Mouse (Mus musculus): ENCODE measurements at regions not wholly inside any gene's neighbourhood (a gene's known extent, or its start where the extent isn't known, plus 50 kb on each side); places are given as distances from the start of the nearest gene placed in this dataset.

DNA sequence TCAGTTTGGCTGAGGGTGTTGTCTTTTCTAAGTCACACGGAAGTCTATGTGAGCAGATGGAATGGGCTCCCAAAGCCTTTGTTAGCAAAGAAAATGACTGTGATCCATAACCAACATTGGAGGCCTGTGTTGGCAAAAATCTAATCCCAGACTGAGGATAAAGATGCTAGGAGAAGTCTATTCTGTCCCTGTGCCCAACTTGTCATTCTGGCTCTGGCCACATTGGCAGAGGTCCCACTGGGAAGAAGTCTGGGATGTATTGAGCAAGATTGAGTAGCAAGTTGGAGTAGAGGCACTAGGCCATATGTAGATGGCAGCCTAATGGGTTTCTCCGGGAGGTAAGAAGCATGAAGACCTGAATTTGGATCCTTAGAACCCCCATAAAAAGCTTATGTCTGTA, 54.1 kb downstream of the Nog start:
- DNase-seq (ENCODE audit: low spot score): no peak

DNA sequence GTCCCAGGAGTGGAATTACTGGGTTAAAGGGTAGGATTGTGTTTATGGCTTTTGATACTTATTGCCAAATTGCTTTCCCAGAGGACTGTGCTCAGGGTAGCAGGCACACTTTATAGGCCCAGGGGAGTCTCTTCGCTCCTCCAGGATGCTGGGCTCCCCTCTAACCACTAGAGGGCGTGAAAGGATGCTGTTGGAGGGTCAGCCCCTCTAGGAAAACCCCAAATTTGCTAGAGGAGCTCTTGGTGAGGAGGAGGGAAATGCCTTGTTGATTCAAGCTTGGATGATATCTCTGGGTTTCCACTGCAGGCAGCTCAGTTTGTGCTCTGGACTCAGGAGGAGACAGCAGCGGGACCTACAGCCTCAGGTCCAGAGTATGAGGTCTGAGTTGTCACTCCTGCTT, 58.8 kb downstream of the Nog start:
- no peak for DNase-seq (ENCODE audit: low spot score)

DNA sequence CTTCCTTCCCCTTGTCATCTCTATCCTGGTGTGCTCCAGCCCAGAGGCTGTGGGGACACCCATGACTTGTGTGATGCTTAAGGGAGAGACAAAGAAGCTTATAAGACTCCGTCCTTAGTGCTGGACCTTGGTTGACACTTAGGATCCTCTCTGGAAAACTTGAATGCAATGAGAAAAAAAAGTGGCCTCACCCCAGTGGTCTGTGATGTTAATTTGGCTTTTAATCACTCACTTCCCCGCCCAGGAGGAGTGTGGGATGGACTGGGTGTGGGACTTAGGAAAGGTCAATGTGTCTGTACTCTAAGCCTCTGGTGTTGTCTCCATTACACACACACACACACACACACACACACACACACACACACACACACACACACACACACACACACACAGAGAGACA, 60.0 kb downstream of the Nog start:
- DNase-seq (ENCODE audit: low spot score): no peak

DNA sequence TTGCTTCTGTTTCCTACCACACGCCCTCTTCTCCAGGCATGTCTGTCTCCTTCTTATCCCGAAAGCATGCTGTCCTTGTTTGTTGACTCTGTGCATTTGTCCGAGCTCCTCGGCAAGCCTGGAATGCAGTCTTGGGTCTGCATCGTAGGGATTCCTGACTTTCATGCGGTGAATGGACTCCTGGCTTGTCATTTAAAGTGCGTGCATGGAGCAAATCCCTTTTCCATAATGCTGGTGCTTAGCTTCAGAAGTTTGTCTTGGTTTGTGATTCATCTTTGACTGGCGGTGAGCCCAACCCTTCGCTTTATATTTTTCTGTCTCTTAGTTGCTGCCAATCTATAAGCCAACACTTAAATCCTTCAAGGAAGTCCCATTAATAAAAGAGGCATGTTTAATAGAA, 62.2 kb downstream of the Nog start:
- no peak for DNase-seq (ENCODE audit: low spot score)

DNA sequence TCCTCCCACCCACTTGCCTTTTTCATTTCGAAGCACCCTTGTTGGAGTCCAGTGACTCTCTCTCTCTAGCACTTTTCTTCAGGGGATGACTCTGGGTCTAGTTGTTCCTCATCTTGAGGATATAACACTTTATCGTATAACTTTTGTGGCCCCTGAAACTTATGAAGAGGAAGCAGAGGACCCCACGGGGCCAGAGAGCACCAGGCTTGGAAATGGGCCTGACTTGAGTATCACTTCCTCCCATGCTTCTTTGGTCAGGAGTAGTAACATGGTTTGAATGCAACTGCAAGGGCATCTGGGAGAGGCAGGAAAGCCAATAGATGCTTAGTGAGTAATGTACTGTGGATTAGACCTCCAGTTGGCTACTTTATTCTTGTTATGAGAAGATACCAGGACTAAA, 65.2 kb downstream of the Nog start:
- DNase-seq (ENCODE audit: low spot score): no peak

DNA sequence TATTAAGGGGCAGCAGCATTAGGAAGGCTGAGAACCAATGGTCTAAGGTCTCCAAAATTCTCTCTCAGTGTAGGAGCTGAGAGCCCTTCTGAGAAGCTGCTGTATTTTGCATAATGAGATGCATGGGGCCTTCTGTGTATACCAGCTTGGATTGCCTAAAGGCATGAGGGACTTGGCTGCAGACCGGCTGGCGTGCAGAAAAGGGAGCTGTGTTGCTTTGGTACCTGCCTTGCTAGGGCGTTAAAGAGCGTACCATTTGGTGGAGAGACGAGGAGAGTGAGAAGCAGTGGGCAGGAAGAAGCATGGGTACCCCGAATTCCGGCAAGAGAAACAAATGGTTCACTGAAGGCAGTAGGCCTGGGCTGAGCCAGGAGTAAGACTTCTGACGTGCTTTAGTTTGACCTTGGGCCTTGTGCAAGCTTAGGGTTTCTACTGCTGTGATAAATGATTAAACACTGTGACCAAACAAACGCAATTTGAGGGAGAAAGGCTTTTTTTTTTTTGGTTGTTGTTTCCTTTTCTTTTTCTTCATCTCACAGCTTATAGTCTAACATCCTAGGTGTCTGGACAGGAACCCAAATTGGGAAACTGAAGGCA, 69.2 kb downstream of the Nog start:
- DNase-seq (ENCODE audit: low spot score): no peak

DNA sequence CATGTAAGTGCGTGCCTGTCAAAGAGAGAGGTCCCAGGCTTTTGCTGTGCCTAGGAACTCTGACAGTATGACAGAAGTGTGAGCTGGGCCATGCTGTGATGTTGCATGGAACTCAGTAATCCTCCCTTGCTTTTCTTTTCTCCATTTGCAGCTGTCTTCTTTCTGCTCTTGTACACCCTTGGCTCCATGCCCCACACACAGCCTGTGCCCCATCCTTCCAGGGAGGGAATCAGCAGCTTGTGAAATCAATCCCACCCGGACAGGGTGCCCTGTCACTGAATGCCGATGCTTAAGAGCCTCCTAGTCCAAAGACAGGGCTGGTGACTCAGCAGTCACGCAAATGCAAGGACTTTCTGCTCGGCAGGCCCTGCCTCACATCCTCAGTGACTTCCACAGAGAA, 72.4 kb downstream of the Nog start:
- DNase-seq (ENCODE audit: low spot score): no peak

DNA sequence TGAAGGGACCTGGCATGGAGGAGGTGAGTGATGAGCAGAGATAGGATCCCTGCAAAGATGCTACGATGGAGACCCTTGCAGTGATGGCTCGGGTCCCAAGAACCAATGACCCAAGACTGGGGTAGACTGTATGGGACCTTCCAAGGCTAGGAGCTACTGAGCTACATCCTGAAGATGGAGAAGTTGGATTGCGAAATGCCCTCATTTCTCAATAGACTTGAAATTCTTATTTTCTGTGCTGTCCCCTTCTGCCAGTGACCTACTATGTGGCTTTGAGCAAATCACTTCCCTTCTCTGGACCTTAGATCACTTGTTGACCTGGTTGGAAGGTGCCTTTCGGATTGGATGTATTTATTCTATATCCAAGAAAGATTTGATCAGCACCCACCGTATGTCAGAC, 88.9 kb downstream of the Nog start:
- no peak for DNase-seq (ENCODE audit: low spot score)

DNA sequence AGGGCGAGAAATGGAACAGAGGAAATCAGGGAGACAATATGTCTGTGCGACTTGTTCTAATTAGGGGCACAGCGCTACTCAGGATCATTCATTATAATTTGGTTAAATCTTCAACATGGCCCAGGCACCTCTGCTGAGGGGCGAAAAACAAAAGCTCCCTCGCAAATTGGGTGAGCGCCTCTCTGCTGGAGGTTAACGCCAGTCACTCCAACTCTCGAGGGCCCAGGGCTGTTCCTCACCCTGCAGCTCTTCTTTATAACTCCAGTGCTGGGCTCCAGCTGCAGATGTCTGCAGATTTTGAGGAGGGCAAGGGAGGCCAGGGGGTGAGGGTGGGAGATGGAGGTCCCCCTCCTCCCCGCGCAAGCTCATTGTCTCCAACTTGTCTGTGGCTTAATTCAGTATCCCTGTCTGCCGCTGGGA, 92.6 kb downstream of the Nog start:
- no peak for DNase-seq (ENCODE audit: low spot score)

DNA sequence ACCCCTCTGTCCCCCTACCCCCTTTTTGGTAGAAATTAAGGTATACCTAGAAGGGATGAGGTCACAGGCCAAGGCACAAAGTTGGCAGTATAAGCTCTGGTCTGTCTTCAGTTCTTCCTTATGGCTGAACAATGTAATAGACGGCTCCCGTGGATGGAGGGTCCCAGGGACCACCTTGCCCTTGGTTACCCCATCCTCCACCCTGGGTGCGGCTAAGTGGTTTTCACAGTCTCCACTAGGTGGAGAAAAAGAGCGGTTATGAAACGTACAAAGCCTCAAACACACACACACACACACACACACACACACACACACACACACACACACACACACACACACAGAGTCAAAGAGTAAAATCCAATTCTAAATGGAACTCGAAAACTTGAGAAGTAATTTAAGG, 93.1 kb downstream of the Nog start:
- DNase-seq (ENCODE audit: low spot score): no peak

DNA sequence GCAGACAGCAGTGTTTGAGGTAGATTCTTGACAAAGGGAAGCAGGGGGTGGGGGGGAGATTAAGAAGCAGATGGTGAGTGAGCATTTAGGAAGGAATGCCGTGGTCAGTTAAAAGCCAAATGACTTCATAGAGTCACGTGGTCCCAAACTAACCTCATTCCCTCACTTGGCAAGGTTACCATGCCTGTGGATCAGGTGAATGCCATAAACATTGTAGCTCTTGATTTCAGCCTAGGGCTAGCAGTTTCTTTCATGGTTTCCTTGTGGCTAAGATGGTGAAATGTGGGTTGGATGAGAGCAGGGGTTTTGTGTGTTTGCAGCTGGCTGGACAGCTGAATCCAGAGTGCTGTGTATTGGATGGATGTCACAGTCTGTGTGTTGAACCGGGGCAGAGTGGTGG, 95.3 kb downstream of the Nog start:
- DNase-seq (ENCODE audit: low spot score): no peak

DNA sequence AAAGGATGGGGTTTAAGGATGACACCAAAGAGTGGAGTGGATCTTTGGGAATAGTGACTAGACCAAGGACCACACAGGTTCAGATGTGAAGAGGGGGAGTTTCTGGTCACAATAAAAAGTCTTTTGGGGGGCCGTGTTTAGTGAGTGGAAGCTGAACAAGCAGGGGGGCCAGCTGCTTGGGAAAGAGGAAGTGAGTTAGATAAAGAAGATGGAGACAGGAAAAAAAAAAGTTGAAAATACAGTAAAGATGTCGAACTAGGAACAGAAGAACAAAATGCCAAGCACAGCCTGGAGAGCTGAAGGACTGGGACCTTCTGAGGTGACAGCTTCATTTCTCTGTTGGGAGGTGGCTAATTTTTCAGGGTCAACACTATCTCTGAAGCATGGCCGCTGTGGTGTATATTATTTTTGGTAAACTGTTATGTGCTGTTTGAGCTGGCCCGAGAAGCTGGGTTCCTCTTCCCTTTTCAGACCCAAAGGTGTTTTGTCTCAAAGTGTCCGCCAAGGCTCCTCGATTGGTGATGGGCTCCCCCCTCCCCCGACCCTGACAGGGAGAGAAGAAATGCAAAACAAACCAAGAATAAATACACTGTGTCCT, 97.1 kb downstream of the Nog start:
- DNase-seq (ENCODE audit: low spot score): no peak

DNA sequence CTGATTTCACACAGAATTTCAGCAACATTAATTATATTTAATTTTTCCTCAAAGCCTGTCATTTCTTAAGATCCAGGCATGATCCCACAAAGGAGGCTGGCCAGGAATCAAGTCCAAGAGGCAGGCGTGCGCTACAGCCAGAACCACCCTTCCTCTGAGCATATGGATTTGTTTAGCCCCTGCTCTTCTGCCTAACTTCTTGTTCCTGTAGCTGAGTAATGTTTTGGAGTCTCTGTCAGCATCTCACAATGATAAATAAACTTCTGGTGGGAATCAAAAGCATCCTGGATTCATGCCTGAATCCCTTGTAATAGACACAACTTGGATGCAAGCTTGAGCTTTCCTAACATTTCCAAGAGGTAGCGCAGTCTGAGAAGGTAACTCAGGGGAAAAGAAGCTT, 101.7 kb downstream of the Nog start:
- DNase-seq (ENCODE audit: low spot score): no peak

DNA sequence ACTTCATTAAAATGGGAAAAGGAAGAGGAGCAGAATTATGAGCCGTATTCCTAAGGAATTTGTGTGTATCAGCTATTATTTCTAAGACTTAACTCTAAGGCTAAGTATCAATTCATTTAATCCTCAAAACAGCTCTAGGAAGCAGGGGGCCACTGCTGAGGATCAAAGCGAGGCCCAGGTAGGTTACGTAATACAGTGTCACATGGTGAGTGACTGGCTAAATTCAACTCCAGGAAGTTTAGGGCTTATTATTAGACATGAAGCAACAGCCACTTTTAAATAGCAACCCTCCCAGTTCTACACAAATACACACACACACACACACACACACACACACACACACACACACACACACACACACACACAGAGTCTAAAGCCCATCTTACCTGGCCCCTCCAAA, 109.3 kb downstream of the Nog start:
- no peak for DNase-seq (ENCODE audit: low spot score)

DNA sequence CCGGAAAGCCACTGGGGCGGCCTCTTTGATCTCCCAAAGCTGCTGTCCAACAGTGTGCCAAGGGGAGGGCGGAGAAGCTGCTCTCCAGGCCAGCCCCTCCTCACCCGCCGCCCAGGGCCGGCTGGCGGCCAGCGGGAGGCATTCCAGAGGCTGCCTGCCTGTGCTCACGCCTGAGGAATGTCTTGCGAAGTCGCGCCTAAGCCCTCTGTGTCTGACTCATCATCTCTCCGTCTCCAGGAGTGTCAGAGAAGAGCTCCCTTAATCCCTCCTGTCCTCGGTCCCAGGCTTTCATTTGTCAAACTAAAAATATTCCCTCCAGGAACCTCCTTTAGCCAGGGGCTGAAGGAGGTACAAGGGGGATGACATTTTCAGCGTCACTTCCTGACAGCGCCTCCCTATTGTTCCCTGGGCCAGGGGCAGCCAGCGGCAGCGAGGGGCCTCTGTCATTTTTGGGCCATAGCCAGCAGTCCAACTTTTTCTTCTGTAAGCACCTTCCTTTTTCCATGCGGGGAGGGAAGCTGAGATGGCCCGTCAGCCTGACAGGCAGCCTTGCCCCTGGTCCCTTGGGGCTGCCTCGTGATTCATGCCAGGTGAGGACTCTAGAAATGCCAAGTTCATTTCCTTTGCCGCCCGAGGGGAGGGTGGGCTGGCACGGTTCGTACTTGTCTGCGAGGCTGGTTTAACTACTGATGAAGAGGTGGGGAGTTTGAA, 113.4 kb downstream of the Gm525 start:
- DNase-seq (ENCODE audit: low spot score): no peak

DNA sequence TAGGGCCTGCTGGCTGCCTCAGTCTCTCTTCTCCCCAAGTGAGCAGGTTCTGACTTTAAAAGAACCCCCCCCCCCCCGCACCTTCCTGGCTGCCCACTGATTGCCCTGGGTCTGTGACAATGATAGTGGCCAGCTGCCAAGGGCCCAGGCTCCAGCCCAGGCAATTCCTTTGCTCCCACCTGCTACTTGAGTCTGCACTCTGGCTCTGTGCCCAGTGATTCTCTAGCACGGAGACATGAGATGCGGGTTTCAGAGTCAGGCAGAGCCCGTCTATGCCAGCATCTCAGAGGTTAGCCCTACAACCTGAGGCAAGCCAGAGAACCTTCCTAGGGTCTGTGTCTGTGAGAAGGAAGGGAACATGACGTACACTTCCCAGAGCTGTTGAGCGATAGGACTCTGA, 112.2 kb downstream of the Gm525 start:
- no peak for DNase-seq (ENCODE audit: low spot score)

DNA sequence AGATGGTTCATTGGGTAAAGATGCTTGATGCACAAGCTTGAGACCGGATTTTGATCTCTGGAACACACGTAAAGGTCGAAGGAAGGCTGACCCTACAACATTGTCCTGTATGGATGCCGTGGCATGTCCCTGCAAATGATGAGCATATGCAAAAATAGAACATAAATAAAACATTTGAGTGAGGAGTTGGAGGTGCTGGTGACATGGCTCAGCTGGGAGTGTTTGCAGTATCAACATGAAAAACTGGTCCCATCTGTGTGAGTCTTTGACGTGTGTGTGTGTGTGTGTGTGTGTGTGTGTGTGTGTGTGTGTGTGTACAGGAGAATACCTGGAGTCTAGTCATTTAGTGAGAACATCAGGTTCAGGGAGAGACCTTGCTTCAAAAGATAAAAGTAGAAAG, 107.8 kb downstream of the Gm525 start:
- DNase-seq (ENCODE audit: low spot score): no peak

DNA sequence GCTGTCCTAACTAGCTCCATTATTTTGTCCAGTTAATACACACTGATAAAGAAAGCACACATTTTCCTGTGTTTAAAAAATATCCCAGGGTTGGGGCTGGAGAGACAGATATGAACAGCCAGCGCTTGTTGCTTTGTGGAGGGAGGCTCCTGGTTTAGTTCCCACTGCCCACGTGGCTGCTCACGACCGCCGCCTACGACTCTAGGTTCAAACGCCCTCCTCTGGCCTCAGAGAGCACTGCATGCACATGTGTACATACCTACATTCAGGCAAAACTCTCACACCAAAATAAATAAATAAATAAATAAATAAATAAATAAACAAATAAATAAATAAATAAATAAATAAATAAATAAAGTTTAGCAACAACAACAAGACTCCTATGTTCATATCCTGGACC, 104.8 kb downstream of the Gm525 start:
- no peak for DNase-seq (ENCODE audit: low spot score)

DNA sequence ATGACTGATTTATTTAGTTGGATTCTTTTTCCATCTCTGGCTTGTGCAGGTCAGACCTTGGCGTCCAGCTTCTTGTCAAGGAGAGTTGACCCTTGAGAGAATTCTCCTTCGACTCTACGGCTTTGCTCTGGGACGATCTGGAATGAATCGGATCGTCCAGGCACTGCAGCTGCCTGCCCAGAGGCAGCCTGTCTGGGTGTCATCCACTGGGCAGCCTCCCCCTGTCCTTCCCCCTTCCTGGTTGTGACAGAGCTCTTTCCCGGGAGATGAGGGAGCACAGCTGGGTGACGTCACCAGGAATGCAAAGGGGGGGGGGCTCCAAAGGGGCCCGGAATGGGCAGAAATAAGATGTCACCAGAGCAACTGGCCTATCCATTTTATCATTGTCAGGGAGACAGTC, 101.9 kb downstream of the Gm525 start:
- DNase-seq (ENCODE audit: low spot score): no peak

DNA sequence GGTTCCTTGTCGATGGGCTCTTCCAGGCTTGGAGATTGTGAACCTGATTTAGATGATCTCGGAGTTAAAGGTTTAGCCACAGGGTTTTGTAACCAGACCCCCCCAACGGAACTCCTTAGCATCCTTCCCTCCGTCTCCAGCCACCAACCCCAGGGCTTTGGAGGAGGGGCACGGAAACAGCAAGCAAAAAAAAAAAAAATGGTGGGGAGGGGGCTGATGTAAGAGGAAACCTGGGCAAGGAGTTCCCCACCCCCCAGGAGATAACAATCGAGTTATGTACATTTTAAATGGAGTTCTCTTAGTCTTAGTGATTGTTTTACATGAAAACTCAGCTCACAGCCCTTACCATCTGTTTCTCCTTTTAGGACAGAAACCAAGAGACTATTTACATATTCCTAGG, 101.3 kb downstream of the Gm525 start:
- DNase-seq (ENCODE audit: low spot score): no peak

DNA sequence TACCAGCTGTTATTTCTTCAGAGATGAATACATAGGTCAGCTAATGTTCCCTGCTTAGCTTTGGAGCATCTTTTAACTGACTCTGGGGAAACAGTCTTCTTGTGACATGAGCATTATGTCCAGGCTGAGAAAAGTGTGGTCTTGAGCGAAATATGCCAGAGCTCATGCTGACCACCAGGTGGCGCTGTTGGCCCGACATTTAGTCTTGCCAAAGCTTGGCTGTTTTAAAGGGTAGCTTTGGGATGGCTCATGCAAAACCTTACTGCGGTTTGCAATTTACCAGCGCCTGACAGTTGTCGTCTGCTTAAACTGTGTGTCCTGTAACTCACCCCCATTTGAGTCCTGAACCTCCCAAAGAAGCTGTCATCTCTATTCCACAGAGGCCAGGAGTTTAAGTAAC, 91.6 kb downstream of the Gm525 start:
- DNase-seq (ENCODE audit: low spot score): peak; percentile 53

DNA sequence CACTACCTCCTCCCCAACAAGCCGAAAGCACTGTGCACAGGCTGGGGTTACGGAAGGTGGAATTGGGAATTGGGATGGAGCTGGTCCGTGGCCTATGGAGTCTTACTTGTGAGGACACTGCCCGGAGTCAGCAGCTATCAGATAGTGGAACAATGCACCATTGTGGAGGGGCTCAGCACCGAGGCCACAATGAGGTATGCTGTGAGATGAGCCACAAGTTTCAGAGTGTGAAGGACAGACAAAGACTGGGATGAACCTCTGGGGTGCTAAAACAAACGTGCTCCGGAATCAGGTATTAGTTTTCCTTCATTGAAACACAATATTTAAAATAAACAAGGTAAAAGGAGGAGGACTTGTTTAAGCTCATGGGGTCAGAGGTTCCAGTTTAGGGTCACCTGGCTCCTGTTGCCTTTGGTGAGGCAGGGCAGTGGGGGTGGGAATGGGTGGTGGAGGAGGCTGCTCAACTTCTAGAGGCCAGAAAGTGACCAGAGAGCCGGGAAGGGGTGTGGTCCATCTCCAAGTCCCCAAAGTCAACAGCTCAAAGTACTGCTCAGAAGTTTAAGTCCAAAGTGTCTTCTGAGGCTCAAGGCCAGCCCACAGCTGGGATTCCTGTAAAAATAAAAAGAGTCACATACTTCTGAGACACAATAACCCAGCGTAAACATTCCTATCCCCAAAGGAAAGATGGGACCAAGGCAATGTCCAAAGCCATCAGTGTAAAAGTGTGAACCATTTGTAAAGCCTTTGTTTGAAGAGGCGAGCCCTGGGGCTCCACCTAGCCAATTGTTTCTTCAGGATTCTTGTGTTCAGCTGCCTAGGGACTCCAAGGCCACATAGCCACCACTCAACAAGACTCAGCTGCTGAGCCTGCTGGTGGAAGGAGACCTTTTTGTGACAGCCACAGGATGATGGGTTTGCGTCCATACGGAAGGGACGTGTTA, 80.1 kb downstream of the Gm525 start:
- DNase-seq (ENCODE audit: low spot score): no peak

DNA sequence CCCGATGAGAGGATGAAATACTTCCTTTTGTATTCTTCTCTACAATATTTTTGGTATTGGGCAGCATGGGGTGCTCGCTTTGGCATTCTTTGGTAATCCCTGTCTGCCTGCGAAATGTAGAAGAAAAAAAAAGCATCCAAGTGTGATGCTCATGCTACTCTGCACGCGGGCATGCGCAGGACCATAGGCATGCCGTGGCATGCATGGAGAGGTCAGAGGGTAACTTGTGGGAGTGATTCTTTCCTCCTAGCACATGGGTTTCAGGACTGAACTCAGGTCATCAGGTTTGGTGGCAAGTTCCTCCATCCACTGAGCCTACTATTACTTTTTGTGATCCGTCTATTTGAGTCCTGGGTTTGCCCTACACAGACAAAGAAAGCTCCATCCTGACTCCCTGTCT, 74.3 kb downstream of the Gm525 start:
- no peak for DNase-seq (ENCODE audit: low spot score)
